Mouse (Mus musculus): ENCODE measurements around the gene Taok2. TPM values are rescaled to one million over a fixed set of nuclear protein-coding genes. Genes with fewer than 3 reads are reported as not detected.

The Taok2 gene
- polyA plus RNA-seq, 1 experiment from 2014 or later, result 8.7 TPM

DNA sequence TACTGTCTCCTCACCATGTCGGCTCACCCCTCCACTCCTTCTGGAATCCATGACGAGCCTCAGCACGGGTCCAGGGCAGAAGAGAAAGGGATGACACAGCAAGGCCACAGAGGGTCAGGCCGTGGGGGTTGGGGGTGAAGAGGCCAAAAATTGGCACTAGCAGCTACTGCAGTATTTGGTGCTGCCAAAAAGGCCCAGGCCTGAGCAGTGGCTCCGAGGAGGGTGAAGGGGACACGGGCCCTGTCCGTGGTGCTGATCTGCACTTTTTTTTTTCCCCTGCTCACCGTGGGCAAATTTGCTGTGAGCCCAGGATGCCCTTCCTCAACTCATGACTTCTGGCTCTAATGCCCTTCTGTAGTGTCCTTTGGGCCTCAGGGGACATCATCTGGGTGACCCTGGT lies 59.1 kb downstream of the Taok2 start:
- Histone ChIP-seq H3K4me2 (ENCODE audit: low read depth, low read length) (no peak overlapping the region), H3K36me3 (replicated peaks; ENCODE audit: insufficient read depth, low read length) (no peaks in the 10 kb centered on the region), H3K9ac (replicated peaks) (no peak overlapping the region), H3K9me3 (ENCODE audit: low read length) (no peaks in the 10 kb centered on the region), H3K4me3 (ENCODE audit: low read depth, low read length) (no peak overlapping the region), H3K4me1 (ENCODE audit: insufficient read depth) (no peaks in the 10 kb centered on the region), H3K27ac (ENCODE audit: low read depth) (no peak overlapping the region), H3K27me3 (ENCODE audit: insufficient read depth, low read length) (peaks cover 37% of the 10 kb centered on the region)
- DNase-seq (peak; percentile 53), ATAC-seq (no peak)
- WGBS (ENCODE audit: insufficient replicate concordance), result 20% methylated on average over 8 of the region's 8 CpGs
- TF ChIP-seq CTCF (IDR thresholded peaks at IDR 0.05; ENCODE audit: low read depth), result no peak
- no peak for TF ChIP-seq EP300 (IDR thresholded peaks at IDR 0.05; ENCODE audit: low read depth)

GRCm38 (mm10) chr7:126823940-126824339 lies 60.6 kb downstream of the Taok2 start:
- TF ChIP-seq CTCF (IDR thresholded peaks at IDR 0.05; ENCODE audit: low read depth) (no peak), EP300 (IDR thresholded peaks at IDR 0.05; ENCODE audit: low read depth) (no peak)
- Histone ChIP-seq H3K27me3 (ENCODE audit: insufficient read depth, low read length) (peaks cover 37% of the 10 kb centered on the region), H3K36me3 (replicated peaks; ENCODE audit: insufficient read depth, low read length) (no peaks in the 10 kb centered on the region), H3K9me3 (ENCODE audit: low read length) (no peaks in the 10 kb centered on the region), H3K9ac (replicated peaks) (no peak overlapping the region), H3K27ac (ENCODE audit: low read depth) (no peak overlapping the region), H3K4me2 (ENCODE audit: low read depth, low read length) (no peak overlapping the region), H3K4me1 (ENCODE audit: insufficient read depth) (no peaks in the 10 kb centered on the region), H3K4me3 (ENCODE audit: low read depth, low read length) (no peak overlapping the region)
- ATAC-seq (no peak), DNase-seq (no peak)
- 19% methylated on average over 10 of the region's 10 CpGs for WGBS (ENCODE audit: insufficient replicate concordance)

DNA sequence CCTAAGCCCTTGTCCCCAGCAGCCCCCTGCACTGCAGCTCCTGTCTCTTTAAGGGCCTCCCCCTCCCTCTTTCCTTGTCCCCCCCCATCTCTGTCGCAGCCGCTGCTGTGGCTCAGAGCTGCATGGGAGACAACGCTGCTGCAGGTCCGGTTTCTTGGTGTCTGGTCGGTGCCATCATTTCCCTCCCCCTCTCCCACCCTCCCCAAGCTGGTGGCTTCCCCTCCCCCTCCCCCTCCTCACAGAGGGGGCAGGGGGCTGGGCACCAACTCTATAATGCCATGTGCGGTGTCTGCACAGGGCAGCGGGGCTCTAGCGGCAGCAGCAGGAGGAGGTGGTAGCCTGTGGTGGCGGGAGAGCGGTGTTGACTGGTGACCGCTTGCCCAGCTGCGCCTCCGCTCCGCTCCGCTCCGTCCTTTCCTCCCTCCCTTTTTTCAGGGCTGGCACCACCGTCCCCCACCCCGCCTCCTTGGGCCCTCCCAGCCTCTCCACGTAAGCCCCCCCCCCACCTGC lies 61.2 kb downstream of the Taok2 start:
- H3K27me3 ChIP-seq (ENCODE audit: insufficient read depth, low read length), result peaks cover 33% of the 10 kb centered on the region
- WGBS (ENCODE audit: insufficient replicate concordance), result 6% methylated on average over 17 of the region's 19 CpGs
- H3K4me2 ChIP-seq (ENCODE audit: low read depth, low read length), result no peak overlapping the region
- H3K27ac ChIP-seq (ENCODE audit: low read depth), result no peak overlapping the region
- no peak for ATAC-seq
- H3K9ac ChIP-seq (replicated peaks), result no peak overlapping the region
- no peaks in the 10 kb centered on the region for H3K9me3 ChIP-seq (ENCODE audit: low read length)
- DNase-seq, result no peak
- TF ChIP-seq CTCF (IDR thresholded peaks at IDR 0.05; ENCODE audit: low read depth) (no peak), EP300 (IDR thresholded peaks at IDR 0.05; ENCODE audit: low read depth) (no peak)
- no peaks in the 10 kb centered on the region for H3K4me1 ChIP-seq (ENCODE audit: insufficient read depth)
- no peaks in the 10 kb centered on the region for H3K36me3 ChIP-seq (replicated peaks; ENCODE audit: insufficient read depth, low read length)
- no peak overlapping the region for H3K4me3 ChIP-seq (ENCODE audit: low read depth, low read length)

GRCm38 (mm10) chr7:126822741-126823140 lies 61.8 kb downstream of the Taok2 start:
- Histone ChIP-seq H3K9ac (replicated peaks) (no peak overlapping the region), H3K36me3 (replicated peaks; ENCODE audit: insufficient read depth, low read length) (no peaks in the 10 kb centered on the region), H3K27ac (ENCODE audit: low read depth) (no peak overlapping the region), H3K4me3 (ENCODE audit: low read depth, low read length) (no peak overlapping the region), H3K4me2 (ENCODE audit: low read depth, low read length) (no peak overlapping the region), H3K9me3 (ENCODE audit: low read length) (no peaks in the 10 kb centered on the region), H3K27me3 (ENCODE audit: insufficient read depth, low read length) (peaks cover 33% of the 10 kb centered on the region), H3K4me1 (ENCODE audit: insufficient read depth) (no peaks in the 10 kb centered on the region)
- DNase-seq (no peak), ATAC-seq (0 out of 2 replicates have a peak, but pooled peaks have one; percentile 2)
- 45% methylated on average over 9 of the region's 9 CpGs for WGBS (ENCODE audit: insufficient replicate concordance)
- TF ChIP-seq EP300 (IDR thresholded peaks at IDR 0.05; ENCODE audit: low read depth), result no peak
- no peak for TF ChIP-seq CTCF (IDR thresholded peaks at IDR 0.05; ENCODE audit: low read depth)

- DNase-seq (peak; percentile 85), ATAC-seq (peak; percentile 63)
- H3K27me3 ChIP-seq (ENCODE audit: insufficient read depth, low read length), result peaks cover 33% of the 10 kb centered on the region
- TF ChIP-seq CTCF (IDR thresholded peaks at IDR 0.05; ENCODE audit: low read depth), result peak; percentile 96
- no peak for TF ChIP-seq EP300 (IDR thresholded peaks at IDR 0.05; ENCODE audit: low read depth)
- H3K27ac ChIP-seq (ENCODE audit: low read depth), result no peak overlapping the region
- H3K9me3 ChIP-seq (ENCODE audit: low read length), result no peaks in the 10 kb centered on the region
- no peak overlapping the region for H3K4me3 ChIP-seq (ENCODE audit: low read depth, low read length)
- H3K9ac ChIP-seq (replicated peaks), result no peak overlapping the region
- no peaks in the 10 kb centered on the region for H3K36me3 ChIP-seq (replicated peaks; ENCODE audit: insufficient read depth, low read length)
- H3K4me2 ChIP-seq (ENCODE audit: low read depth, low read length), result no peak overlapping the region
- 17% methylated on average over 7 of the region's 7 CpGs for WGBS (ENCODE audit: insufficient replicate concordance)
- H3K4me1 ChIP-seq (ENCODE audit: insufficient read depth), result no peaks in the 10 kb centered on the region
These were observed 62.5 kb downstream of the Taok2 start for GRCm38 (mm10) chr7:126821835-126822511.

DNA sequence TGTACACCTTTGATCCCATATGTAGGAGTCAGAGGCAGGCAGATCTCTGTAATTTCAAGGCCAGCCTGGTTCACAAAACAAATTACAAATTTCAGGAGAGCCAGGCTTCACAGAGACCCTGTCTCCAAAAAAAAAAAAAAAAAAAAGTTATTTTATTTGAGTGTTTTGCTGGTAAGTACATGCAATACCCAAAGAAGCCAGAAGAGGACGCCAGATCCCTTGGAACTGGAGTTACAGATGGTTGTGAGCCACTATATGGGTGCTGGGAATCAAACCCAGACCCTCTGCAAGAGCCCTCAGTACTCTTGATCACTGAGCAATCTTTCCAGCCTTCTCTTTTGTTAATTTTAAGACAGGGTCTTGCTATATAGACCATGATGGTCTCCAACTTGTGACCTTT lies 65.7 kb downstream of the Taok2 start:
- H3K4me2 ChIP-seq (ENCODE audit: low read depth, low read length), result no peak overlapping the region
- H3K4me3 ChIP-seq (ENCODE audit: low read depth, low read length), result no peak overlapping the region
- peak; percentile 36 for TF ChIP-seq CTCF (IDR thresholded peaks at IDR 0.05; ENCODE audit: low read depth)
- no peak for TF ChIP-seq EP300 (IDR thresholded peaks at IDR 0.05; ENCODE audit: low read depth)
- peaks cover 16% of the 10 kb centered on the region for H3K27me3 ChIP-seq (ENCODE audit: insufficient read depth, low read length)
- H3K36me3 ChIP-seq (replicated peaks; ENCODE audit: insufficient read depth, low read length), result no peaks in the 10 kb centered on the region
- H3K4me1 ChIP-seq (ENCODE audit: insufficient read depth), result no peaks in the 10 kb centered on the region
- H3K27ac ChIP-seq (ENCODE audit: low read depth), result no peak overlapping the region
- H3K9me3 ChIP-seq (ENCODE audit: low read length), result no peaks in the 10 kb centered on the region
- ATAC-seq (no peak), DNase-seq (no peak)
- H3K9ac ChIP-seq (replicated peaks), result no peak overlapping the region
- 32% methylated on average over 1 of the region's 1 CpGs for WGBS (ENCODE audit: insufficient replicate concordance)

All from liver, postnatal 0 days (tissue).